Mouse (Mus musculus) spleen, adult 2 months (tissue): ENCODE measurements around the gene Gm11099. TPM values are rescaled to one million over a fixed set of nuclear protein-coding genes. Genes with fewer than 3 reads are reported as not detected.

Source experiments
- DNase-seq, 2 experiments: peaks; one replicate each; pipeline versions ENCODE4 v3.0.0 to v3.0.0-alpha.2; 2012 to 2021; ENCODE audit warnings: low spot score in 2 of 2, low read depth in 1 of 2
- H3K27ac ChIP-seq: fragments of 200-500 bp; 2 replicates; pipeline ENCODE4 v1.5.1; 2012; ENCODE audit warnings: low read length, inconsistent platforms; ENCODE audit not compliant: insufficient read depth
- H3K27me3 ChIP-seq: fragments of 200-500 bp; 2 replicates; pipeline ENCODE4 v1.6.1; 2012; ENCODE audit warnings: mild to moderate bottlenecking, moderate library complexity, low read length, inconsistent platforms; ENCODE audit not compliant: control insufficient read depth, insufficient read depth
- H3K36me3 ChIP-seq: fragments of 200-500 bp; 2 replicates; pipeline ENCODE4 v1.6.1; 2012; ENCODE audit warnings: mild to moderate bottlenecking, low read length, inconsistent platforms; ENCODE audit not compliant: control insufficient read depth, insufficient read depth
- H3K4me1 ChIP-seq: fragments of 200-500 bp; 2 replicates; pipeline ENCODE4 v1.6.1; 2011; ENCODE audit warnings: inconsistent platforms; ENCODE audit not compliant: control insufficient read depth, insufficient read depth, insufficient read length
- H3K4me3 ChIP-seq: fragments of 200-500 bp; 2 replicates; pipeline ENCODE4 v1.5.1; 2011; ENCODE audit warnings: mild to moderate bottlenecking, inconsistent platforms; ENCODE audit not compliant: insufficient read depth, insufficient read length; ENCODE audit errors: extremely low read depth
- CTCF ChIP-seq: fragments of 200-500 bp; IDR thresholded peaks from 2 replicates; pipeline ENCODE4 v1.5.1; 2011; ENCODE audit warnings: mild to moderate bottlenecking, inconsistent platforms; ENCODE audit not compliant: insufficient read depth, insufficient read length, insufficient replicate concordance; ENCODE audit errors: extremely low read depth
- POLR2A ChIP-seq: fragments of 200-500 bp; IDR thresholded peaks from 2 replicates; pipeline ENCODE4 v1.6.1; 2011; ENCODE audit warnings: low read depth, low read length, inconsistent platforms
- WGBS: fragments of 180-500 bp; shearing (Covaris S2); methylation state at CpG from one replicate; pipeline ENCODE4 v1.1.7; 2018; 5-methylcytosine and 5-hydroxymethylcytosine counted together
- polyA plus RNA-seq: library from polyadenylated mRNA; depleted of rRNA; stranded (reverse); fragments of >200 nt; gene quantifications from 2 replicates; pipeline ENCODE4 v1.2.3, GENCODE M21; 2012

The Gm11099 gene
- polyA plus RNA-seq, 1 experiment, result not detected

- H3K4me3 ChIP-seq, result no peak overlapping the region
- H3K36me3 ChIP-seq, result no peaks in the 10 kb centered on the region
- no peak overlapping the region for H3K27ac ChIP-seq
- DNase-seq, result peak in 1 of 2 experiments; percentile 21
- TF ChIP-seq CTCF (no peak), POLR2A (no peak)
- no peaks in the 10 kb centered on the region for H3K27me3 ChIP-seq
- H3K4me1 ChIP-seq, result no peaks in the 10 kb centered on the region; the same call in 1 of the 2 replicates
- 33% methylated on average over 10 of the region's 10 CpGs for WGBS
Measured at GRCm38 (mm10) chr2:58844499-58844898, 14.7 kb upstream of the Gm11099 start.

GRCm38 (mm10) chr2:58879876-58880275, 20.6 kb downstream of the Gm11099 start:
- no peak for TF ChIP-seq CTCF
- no peak for TF ChIP-seq POLR2A
- 76% methylated on average over 3 of the region's 3 CpGs for whole genome bisulfite sequencing

GRCm38 (mm10) chr2:58905057-58905456, 45.8 kb downstream of the Gm11099 start:
- DNase-seq, result no peak
- 0 out of 2 replicates have a peak, but pooled peaks cover 2% of the 10 kb centered on the region for H3K4me1 ChIP-seq
- TF ChIP-seq POLR2A (no peak), CTCF (no peak)
- no peaks in the 10 kb centered on the region for H3K36me3 ChIP-seq
- 77% methylated on average over 4 of the region's 4 CpGs for WGBS
- no peak overlapping the region for H3K27ac ChIP-seq
- H3K4me3 ChIP-seq, result no peak overlapping the region
- no peaks in the 10 kb centered on the region for H3K27me3 ChIP-seq

More at GRCm38 (mm10) chr2:58879876-58880275, 20.6 kb downstream of the Gm11099 start:
- no peak for DNase-seq
- Histone ChIP-seq H3K4me1 (no peaks in the 10 kb centered on the region), H3K27me3 (no peaks in the 10 kb centered on the region), H3K36me3 (no peaks in the 10 kb centered on the region), H3K27ac (no peak overlapping the region), H3K4me3 (no peak overlapping the region)

GRCm38 (mm10) chr2:58906814-58907516, 47.7 kb downstream of the Gm11099 start:
- TF ChIP-seq POLR2A (no peak), CTCF (no peak)
- Histone ChIP-seq H3K4me3 (no peak overlapping the region; the same call in 1 of the 2 replicates), H3K27me3 (no peaks in the 10 kb centered on the region), H3K4me1 (0 out of 2 replicates have a peak, but pooled peaks cover 2% of the 10 kb centered on the region), H3K36me3 (no peaks in the 10 kb centered on the region), H3K27ac (peak overlapping the region; percentile 66)
- 6% methylated on average over 14 of the region's 14 CpGs for WGBS
- no peak for DNase-seq

- no peaks in the 10 kb centered on the region for H3K27me3 ChIP-seq
- DNase-seq, result no peak
- no peak overlapping the region for H3K27ac ChIP-seq
- WGBS, result 94% methylated on average over 9 of the region's 9 CpGs
- H3K4me3 ChIP-seq, result no peak overlapping the region
- H3K4me1 ChIP-seq, result 0 out of 2 replicates have a peak, but pooled peaks cover 2% of the 10 kb centered on the region
- TF ChIP-seq POLR2A (no peak), CTCF (no peak)
- H3K36me3 ChIP-seq, result no peaks in the 10 kb centered on the region
Measured at GRCm38 (mm10) chr2:58912339-58912738, 53.1 kb downstream of the Gm11099 start.

- H3K36me3 ChIP-seq, result no peaks in the 10 kb centered on the region
- no peaks in the 10 kb centered on the region for H3K27me3 ChIP-seq
- no peak overlapping the region for H3K27ac ChIP-seq
- no peak for TF ChIP-seq CTCF
- no peak for TF ChIP-seq POLR2A
- DNase-seq, result no peak
- 91% methylated on average over 4 of the region's 4 CpGs for WGBS
- H3K4me1 ChIP-seq, result no peaks in the 10 kb centered on the region
- H3K4me3 ChIP-seq, result no peak overlapping the region
Measured at GRCm38 (mm10) chr2:58918351-58918750, 59.1 kb downstream of the Gm11099 start.

GRCm38 (mm10) chr2:58925551-58925950, 66.3 kb downstream of the Gm11099 start:
- no peaks in the 10 kb centered on the region for H3K4me1 ChIP-seq
- TF ChIP-seq POLR2A, result no peak

More at GRCm38 (mm10) chr2:58925551-58925950, 66.3 kb downstream of the Gm11099 start:
- DNase-seq, result no peak
- 95% methylated on average over 2 of the region's 2 CpGs for WGBS
- no peaks in the 10 kb centered on the region for H3K36me3 ChIP-seq
- H3K27me3 ChIP-seq, result no peaks in the 10 kb centered on the region
- H3K27ac ChIP-seq, result no peak overlapping the region
- H3K4me3 ChIP-seq, result no peak overlapping the region
